Mouse (Mus musculus) ES-Bruce4 (cell line): ENCODE measurements around the gene Kcns3. TPM values are rescaled to one million over a fixed set of nuclear protein-coding genes. Genes with fewer than 3 reads are reported as not detected.

Experiments used
- H3K27ac ChIP-seq: 2 replicates; pipeline ENCODE4 v1.5.1; 2012; ENCODE audit warnings: low read length, inconsistent platforms; ENCODE audit not compliant: insufficient read depth
- H3K27me3 ChIP-seq: 2 replicates; pipeline ENCODE4 v1.6.1; 2012; ENCODE audit warnings: mild to moderate bottlenecking, low read length, inconsistent platforms; ENCODE audit not compliant: control insufficient read depth, poor library complexity, insufficient read depth, severe bottlenecking
- H3K36me3 ChIP-seq: 2 replicates; pipeline ENCODE4 v1.6.1; 2012; ENCODE audit warnings: inconsistent platforms, mild to moderate bottlenecking, low read length, moderate library complexity; ENCODE audit not compliant: control insufficient read depth, poor library complexity, insufficient read depth, severe bottlenecking
- H3K4me1 ChIP-seq: one replicate; pipeline ENCODE4 v1.8.1; 2011; ENCODE audit warnings: low read length; ENCODE audit not compliant: control insufficient read depth, insufficient read depth
- H3K4me3 ChIP-seq: 2 replicates; pipeline ENCODE4 v1.5.1; 2011; ENCODE audit warnings: low read depth, mild to moderate bottlenecking, low read length
- H3K9ac ChIP-seq: 2 replicates; pipeline ENCODE4 v1.6.1; 2012; ENCODE audit warnings: low read depth, mild to moderate bottlenecking, inconsistent platforms; ENCODE audit not compliant: poor library complexity, severe bottlenecking
- H3K9me3 ChIP-seq: replicated peaks from 2 replicates; pipeline ENCODE4 v1.6.1; 2012; ENCODE audit warnings: mild to moderate bottlenecking, low read length, inconsistent platforms; ENCODE audit not compliant: control insufficient read depth, poor library complexity, insufficient read depth, severe bottlenecking
- CTCF ChIP-seq: IDR thresholded peaks from one replicate; pipeline ENCODE4 v1.8.1; 2011; ENCODE audit warnings: low read depth, low read length
- EP300 ChIP-seq: IDR thresholded peaks from 2 replicates; pipeline ENCODE4 v1.6.1; 2011; ENCODE audit warnings: low read depth, low read length; ENCODE audit not compliant: insufficient read depth
- POLR2A ChIP-seq: IDR thresholded peaks from one replicate; pipeline ENCODE4 v1.8.1; 2011; ENCODE audit warnings: low read length; ENCODE audit not compliant: insufficient read depth
- polyA plus RNA-seq: library from polyadenylated mRNA; stranded (reverse); fragments of >200 nt; gene quantifications from 2 replicates; pipeline ENCODE4 v1.2.4, GENCODE M21; 2011; ENCODE audit warnings: low read depth; ENCODE audit not compliant: missing spikeins, insufficient read depth, insufficient read length

The Kcns3 gene
- polyA plus RNA-seq, 1 experiment, result 1.6 TPM

DNA sequence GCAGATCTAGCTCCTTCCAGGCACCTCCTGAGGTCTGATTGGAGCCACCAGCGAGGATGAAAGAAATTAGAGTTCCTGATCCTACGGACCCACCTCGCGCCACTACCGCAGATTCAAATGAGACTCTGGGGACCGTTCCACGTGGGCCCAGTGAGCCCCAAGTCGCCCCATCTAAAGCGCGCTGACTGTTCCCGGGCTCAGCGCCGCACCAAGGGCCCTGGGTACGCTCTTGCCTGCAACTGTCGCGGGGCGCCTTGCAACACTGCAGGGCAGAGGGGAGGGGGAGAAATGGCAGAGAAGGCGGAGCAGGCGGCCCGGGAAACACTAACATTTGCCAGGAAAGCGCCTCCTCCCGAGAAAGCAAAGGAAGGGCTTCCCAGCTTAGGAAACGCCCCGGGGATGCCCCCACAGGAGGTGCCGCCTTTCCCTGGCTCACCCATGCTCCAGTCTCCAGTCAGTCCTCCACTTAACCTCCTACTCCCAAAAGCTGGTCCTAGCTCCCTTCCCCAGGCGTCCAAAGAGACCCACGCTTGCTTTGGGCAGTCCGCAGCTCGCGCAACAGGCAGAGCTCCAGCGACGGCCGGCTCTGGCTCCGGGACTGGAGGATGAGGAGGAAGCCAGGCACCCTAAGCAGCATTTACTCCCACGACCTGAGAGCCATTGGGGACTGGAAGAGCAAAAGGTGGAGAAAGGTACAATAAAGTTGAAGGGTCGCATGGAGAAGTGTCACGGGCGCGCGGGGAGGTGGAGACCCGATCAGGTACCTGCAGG, 1.2 kb downstream of the Kcns3 start:
- 0 out of 2 replicates have a peak, but pooled peaks have one; percentile 9 for TF ChIP-seq EP300
- TF ChIP-seq POLR2A, result no peak
- Histone ChIP-seq H3K27me3 (peaks cover 5% of the 10 kb centered on the region; the same call in 1 of the 2 replicates), H3K9ac (peak overlapping the region; percentile 63), H3K4me3 (peak overlapping the region; percentile 90), H3K27ac (no peak overlapping the region), H3K9me3 (no peaks in the 10 kb centered on the region), H3K4me1 (no peaks in the 10 kb centered on the region), H3K36me3 (no peaks in the 10 kb centered on the region)

DNA sequence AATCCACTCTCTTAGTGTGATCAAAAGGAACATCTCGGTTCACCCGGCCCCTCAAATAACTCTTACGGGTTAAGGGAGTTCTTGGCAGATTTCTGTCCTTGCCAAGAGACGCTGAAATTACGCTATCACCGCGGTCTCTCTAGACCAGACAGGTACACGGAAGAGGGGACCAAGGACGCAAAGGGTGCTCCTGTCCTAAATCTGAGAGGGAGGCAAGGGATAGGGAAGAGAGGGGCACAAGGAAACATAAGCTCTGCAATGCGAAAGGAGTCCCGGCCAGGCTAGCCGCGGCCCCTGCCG, 1.8 kb downstream of the Kcns3 start:
- TF ChIP-seq EP300, result no peak
- H3K9me3 ChIP-seq, result no peaks in the 10 kb centered on the region
- no peak overlapping the region for H3K27ac ChIP-seq
- H3K9ac ChIP-seq, result peak overlapping the region; percentile 63
- H3K27me3 ChIP-seq, result peaks cover 5% of the 10 kb centered on the region; the same call in 1 of the 2 replicates
- H3K36me3 ChIP-seq, result no peaks in the 10 kb centered on the region
- H3K4me3 ChIP-seq, result peak overlapping the region; percentile 90
- H3K4me1 ChIP-seq, result no peaks in the 10 kb centered on the region

DNA sequence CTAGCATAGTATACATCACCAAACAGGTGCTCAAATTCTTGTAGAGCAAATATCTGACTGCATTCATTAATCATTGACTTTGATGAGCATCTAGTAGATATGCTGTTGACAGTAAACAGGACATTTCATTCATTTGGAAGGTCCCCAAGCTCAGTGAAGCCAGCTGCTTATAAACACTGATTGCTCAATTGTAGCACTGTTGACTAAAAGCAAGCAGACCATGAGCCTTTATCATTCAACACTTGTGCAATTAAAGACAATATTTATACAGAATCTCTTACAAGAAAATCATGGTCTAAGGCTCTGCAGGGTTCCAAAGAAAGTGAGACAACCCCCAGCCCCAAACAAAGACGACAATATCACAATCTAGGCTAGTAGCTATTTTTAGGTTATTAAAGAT, 6.0 kb downstream of the Kcns3 start:
- TF ChIP-seq CTCF (no peak), EP300 (no peak), POLR2A (no peak)
- no peak overlapping the region for H3K27ac ChIP-seq

DNA sequence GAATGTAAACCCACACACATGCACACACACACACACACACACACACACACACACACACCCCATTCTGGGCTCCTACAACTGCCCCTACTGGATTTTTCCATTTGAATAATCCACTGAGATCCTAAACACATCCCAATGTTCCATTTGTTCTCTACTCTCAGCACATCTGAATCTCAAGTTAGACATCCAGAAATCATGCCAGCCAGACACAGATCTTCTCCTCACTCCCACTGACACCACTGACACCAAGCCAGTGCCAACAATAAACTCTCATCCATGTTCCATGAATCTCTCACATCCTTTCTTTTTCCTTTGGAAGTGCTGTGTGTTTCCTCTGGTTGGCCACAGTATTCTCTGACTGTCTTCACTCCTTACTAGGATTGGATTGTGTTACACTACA, 18.4 kb downstream of the Kcns3 start:
- Histone ChIP-seq H3K4me3 (no peak overlapping the region), H3K9ac (no peak overlapping the region), H3K36me3 (no peaks in the 10 kb centered on the region), H3K27ac (no peak overlapping the region), H3K4me1 (peaks cover 3% of the 10 kb centered on the region), H3K9me3 (no peaks in the 10 kb centered on the region), H3K27me3 (no peaks in the 10 kb centered on the region)
- TF ChIP-seq EP300, result no peak
- TF ChIP-seq POLR2A, result no peak
- no peak for TF ChIP-seq CTCF

More for the DNA sequence above, 6.0 kb downstream of the Kcns3 start:
- Histone ChIP-seq H3K9me3 (no peaks in the 10 kb centered on the region), H3K36me3 (no peaks in the 10 kb centered on the region), H3K4me1 (no peaks in the 10 kb centered on the region), H3K9ac (no peak overlapping the region), H3K27me3 (no peaks in the 10 kb centered on the region), H3K4me3 (no peak overlapping the region)

DNA sequence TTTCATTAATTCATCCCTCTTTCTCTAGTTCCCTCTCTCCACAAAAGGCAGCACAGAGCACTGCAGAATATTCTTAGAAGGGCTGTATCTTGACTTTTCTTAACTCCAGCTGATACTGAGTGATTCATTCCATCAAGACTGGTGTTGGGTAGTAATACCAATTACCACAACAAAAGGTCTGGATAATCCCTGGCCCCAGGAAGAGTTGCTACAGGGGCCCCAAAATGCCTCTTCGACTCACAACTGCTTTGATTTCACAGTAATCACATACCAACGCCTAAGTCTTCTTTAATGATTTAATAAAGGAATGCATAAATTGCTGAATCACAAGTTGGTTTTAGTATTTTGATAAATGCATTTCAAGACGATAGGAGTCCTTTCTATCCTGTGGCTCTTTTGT, 21.7 kb downstream of the Kcns3 start:
- no peaks in the 10 kb centered on the region for H3K27me3 ChIP-seq
- no peaks in the 10 kb centered on the region for H3K9me3 ChIP-seq
- H3K4me3 ChIP-seq, result no peak overlapping the region
- H3K36me3 ChIP-seq, result no peaks in the 10 kb centered on the region
- H3K27ac ChIP-seq, result no peak overlapping the region
- TF ChIP-seq EP300, result no peak
- no peak for TF ChIP-seq CTCF
- no peak for TF ChIP-seq POLR2A
- H3K4me1 ChIP-seq, result peaks cover 3% of the 10 kb centered on the region
- no peak overlapping the region for H3K9ac ChIP-seq

DNA sequence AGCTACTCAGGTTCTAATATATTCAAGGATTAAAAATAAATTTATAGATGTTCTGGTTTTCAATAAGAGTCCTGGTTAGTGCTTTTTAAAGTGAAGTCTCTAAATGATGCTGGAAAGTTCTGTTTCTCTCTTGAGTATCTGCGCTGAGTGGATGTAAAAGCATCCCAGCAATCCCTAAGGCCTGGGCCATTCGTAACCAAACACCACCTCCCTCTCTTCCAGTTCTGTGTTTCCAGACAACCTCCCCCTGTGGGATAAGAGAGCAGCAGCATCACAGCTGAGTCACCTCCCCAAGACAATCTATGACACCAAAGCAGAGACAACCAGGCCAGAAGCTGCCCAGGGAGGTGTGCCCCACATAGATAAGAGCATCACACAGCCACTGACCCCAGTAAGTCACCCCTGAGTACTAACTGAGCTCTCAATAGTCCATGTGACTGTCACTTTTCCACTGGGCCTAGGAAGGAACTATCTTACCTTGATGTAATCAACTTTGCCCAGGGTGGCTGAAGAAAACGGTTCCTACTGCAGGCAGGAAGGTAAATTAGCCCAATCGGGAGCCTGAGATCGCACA, 24.6 kb downstream of the Kcns3 start:
- Histone ChIP-seq H3K36me3 (no peaks in the 10 kb centered on the region), H3K9me3 (no peaks in the 10 kb centered on the region), H3K27me3 (no peaks in the 10 kb centered on the region; the same call in 1 of the 2 replicates), H3K27ac (no peak overlapping the region), H3K4me3 (no peak overlapping the region), H3K4me1 (peaks cover 3% of the 10 kb centered on the region), H3K9ac (no peak overlapping the region)
- TF ChIP-seq POLR2A (no peak), EP300 (no peak), CTCF (no peak)
